Mouse (Mus musculus) spleen, adult 2 months (tissue): ENCODE results near the gene Ctnnd2.

Experiments used
- CTCF ChIP-seq: fragments of 200-500 bp; IDR thresholded peaks from 2 replicates; pipeline ENCODE4 v1.5.1; 2011; ENCODE audit warnings: mild to moderate bottlenecking, inconsistent platforms; ENCODE audit not compliant: insufficient read depth, insufficient read length, insufficient replicate concordance; ENCODE audit errors: extremely low read depth
- POLR2A ChIP-seq: fragments of 200-500 bp; IDR thresholded peaks from 2 replicates; pipeline ENCODE4 v1.6.1; 2011; ENCODE audit warnings: low read depth, low read length, inconsistent platforms

- TF ChIP-seq POLR2A (no peak), CTCF (no peak)
Observed at GRCm38 (mm10) chr15:30386489-30386888, 214.1 kb downstream of the Ctnnd2 start.
